Mouse (Mus musculus) stomach, embryonic 16.5 days (tissue): Measurements from ENCODE around the gene Dll3. TPM values are rescaled to one million over a fixed set of nuclear protein-coding genes. Genes with fewer than 3 reads are reported as not detected.

Experiments used
- ATAC-seq: fragments of 200-750 bp; cut with Nextera tagmentation; 2 replicates; pipeline ENCODE4 v1.8.0; 2017; ENCODE audit warnings: moderate number of reproducible peaks, moderate TSS enrichment; ENCODE audit not compliant: insufficient read depth, low FRiP score
- H3K27ac ChIP-seq: fragments of 300-500 bp; sonication (generic); 2 replicates; pipeline ENCODE4 v1.5.1; 2014; ENCODE audit warnings: low read length
- H3K27me3 ChIP-seq: fragments of 300-500 bp; sonication (generic); 2 replicates; pipeline ENCODE4 v1.6.1; 2014; ENCODE audit warnings: low read length, control low read depth, mixed read lengths; ENCODE audit not compliant: control insufficient read depth, insufficient read depth
- H3K36me3 ChIP-seq: fragments of 300-500 bp; sonication (generic); 2 replicates; pipeline ENCODE4 v1.6.1; 2014; ENCODE audit warnings: low read length; ENCODE audit not compliant: control insufficient read depth, insufficient read depth
- H3K4me1 ChIP-seq: fragments of 300-500 bp; sonication (generic); 2 replicates; pipeline ENCODE4 v1.6.1; 2014; ENCODE audit warnings: low read length, control low read depth, mixed read lengths; ENCODE audit not compliant: control insufficient read depth, insufficient read depth
- H3K4me2 ChIP-seq: fragments of 300-500 bp; sonication (generic); 2 replicates; pipeline ENCODE4 v1.6.1; 2014; ENCODE audit warnings: low read depth, low read length, mixed read lengths
- H3K4me3 ChIP-seq: fragments of 300-500 bp; sonication (generic); replicated peaks from 2 replicates; pipeline ENCODE4 v1.5.1; 2014; ENCODE audit warnings: mild to moderate bottlenecking, low read length
- H3K9ac ChIP-seq: fragments of 300-500 bp; sonication (generic); 2 replicates; pipeline ENCODE4 v1.6.1; 2014; ENCODE audit warnings: low read length
- H3K9me3 ChIP-seq: fragments of 300-500 bp; sonication (generic); replicated peaks from 2 replicates; pipeline ENCODE4 v1.6.1; 2016; ENCODE audit warnings: low read length, control low read depth; ENCODE audit not compliant: control insufficient read depth
- WGBS: fragments of 180-500 bp; shearing (Covaris S2); extraction: QIAGEN DNeasy Blood & Tissue Kit; methylation state at CpG from one replicate; pipeline ENCODE4 v1.1.7; 2014; 5-methylcytosine and 5-hydroxymethylcytosine counted together
- polyA plus RNA-seq: library from polyadenylated mRNA; unstranded; fragments of >200 nt; fragmentation: Nextera tagmentation; extraction: Ambion mirVana; gene quantifications from 2 replicates; pipeline ENCODE4 v1.2.1, GENCODE M21; 2015

Gene Dll3
- 1.3 TPM in 2 replicates for polyA plus RNA-seq

DNA sequence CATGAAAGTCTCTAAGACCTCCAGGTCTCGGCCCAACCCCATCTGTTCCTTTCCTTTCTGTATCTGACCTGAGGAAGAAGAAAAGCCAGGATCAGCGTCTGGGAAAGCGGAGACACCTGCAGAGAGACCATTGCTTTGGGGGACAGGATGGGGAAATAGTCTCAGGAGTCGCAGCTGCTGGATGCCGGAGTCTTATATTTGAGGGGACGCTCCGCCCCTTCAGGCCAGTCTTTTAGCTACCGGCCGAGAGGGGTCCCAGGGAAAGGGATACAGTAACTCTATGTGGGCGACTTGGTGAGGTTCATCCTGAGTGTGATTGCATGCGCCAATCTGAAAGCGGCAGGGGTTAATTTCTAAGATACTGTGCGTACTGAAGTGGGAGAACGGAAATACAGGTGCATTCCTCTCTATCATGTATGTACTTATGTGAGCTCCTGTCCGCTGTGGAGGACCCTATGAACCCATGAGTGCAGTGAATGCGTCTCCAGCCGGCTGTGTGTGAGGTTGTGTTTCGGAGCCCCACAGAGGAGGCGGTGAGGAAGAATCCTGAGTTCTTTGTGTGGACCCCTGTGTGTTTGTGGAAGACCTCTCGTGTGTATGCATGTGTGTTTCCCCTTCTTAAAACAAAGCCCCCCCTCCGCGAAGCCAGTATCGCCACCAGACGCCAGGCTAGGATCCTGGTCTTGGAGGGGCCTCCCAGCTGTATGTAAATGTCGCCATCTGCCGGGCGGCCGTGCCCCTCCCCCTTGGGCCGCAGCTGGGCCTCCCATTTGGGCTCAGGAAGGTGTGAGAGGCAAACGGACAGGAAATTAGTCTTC is at the start of gene Dll3:
Gene Dll3, minus strand, starts transcription at position 623 of the 818 bp plus-strand sequence.
- peak within 1 kb of the TSS; percentile 29 for H3K4me3 ChIP-seq
- H3K36me3 ChIP-seq: peaks cover 8% of the 10 kb centered on the region
- no peak within 1 kb of the TSS for H3K27ac ChIP-seq
- 3% methylated on average over 30 of the region's 30 CpGs for WGBS
- peaks cover 8% of the 10 kb centered on the region; the same call in 1 of the 2 replicates for H3K4me1 ChIP-seq
- peaks cover 36% of the 10 kb centered on the region for H3K27me3 ChIP-seq
- peak within 1 kb of the TSS; percentile 52 for H3K4me2 ChIP-seq
- H3K9me3 ChIP-seq: no peaks in the 10 kb centered on the region
- peak within 1 kb of the TSS; percentile 60 for H3K9ac ChIP-seq
- ATAC-seq: peak; percentile 71; the same call in 1 of the 2 replicates

DNA sequence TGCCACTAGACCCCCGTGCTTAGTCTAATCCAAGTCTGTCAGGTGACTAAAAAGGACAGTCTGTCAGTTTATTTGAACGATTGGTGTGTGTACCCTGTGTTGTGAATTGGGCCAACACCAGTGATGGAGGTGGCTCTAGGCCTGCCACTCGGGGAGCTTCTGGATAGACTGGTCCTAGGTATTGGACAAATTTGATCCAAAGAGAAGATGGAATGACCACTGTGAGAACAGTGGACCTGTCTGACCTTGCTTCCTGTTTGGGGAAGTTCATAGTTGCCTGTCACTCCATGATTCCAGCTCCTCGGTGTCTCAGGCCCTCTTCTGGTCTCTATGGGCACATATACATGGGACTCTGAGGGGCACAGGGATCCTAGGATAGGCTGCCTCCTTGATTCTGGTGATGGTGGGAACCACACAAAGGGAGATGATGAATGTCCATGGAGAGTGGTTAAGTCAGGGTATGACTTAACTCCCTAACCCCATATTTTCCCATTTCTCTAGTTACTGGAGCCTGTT is 49.7 kb upstream of the Dll3 start:
- Histone ChIP-seq H3K27me3 (no peaks in the 10 kb centered on the region), H3K36me3 (peaks cover 16% of the 10 kb centered on the region), H3K9me3 (no peaks in the 10 kb centered on the region), H3K4me2 (peak overlapping the region; percentile 91), H3K27ac (no peak overlapping the region), H3K4me1 (peaks cover 8% of the 10 kb centered on the region), H3K9ac (peak overlapping the region; percentile 98), H3K4me3 (peak overlapping the region; percentile 95)
- ATAC-seq: no peak
- 33% methylated on average over 4 of the region's 4 CpGs for WGBS

DNA sequence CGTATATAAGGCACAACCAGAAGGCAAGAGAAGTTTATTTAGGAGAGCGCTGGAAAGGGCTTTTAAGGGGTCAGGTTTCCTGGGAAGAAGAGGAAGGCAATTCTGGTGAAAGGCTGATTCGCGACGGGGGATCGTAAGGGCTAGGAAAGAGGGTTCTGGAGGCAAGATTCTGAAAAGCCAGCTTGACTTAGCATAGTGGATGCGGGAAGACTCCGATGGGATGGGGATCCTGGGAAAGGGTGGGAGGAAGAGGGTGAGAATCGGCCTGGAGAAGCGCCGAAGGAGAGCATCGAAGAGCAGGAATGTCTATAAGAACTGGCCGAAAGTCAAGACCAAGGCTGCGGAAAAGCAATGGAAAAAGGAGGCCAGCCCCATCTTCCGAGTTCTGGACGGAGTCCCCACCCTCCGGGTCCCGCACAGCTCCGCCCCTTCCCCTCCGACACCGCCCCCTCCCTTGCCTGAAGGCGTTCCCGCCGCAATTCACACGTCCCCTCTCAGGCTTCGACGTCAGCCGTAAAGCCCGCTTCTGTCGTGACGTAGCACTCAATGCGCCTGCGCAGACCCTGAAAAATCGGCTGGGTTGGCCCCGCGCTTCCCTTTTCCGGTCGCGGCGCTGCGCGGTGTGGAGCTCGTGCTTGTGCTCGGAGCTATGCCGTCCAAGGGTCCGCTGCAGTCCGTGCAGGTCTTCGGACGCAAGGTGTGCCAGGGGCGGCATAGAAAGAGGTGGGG is 48.3 kb upstream of the Dll3 start, which contains the start of gene Rps16:
Gene Rps16, plus strand, starts transcription at position 498 of the 729 bp plus-strand sequence.
- peak within 1 kb of the TSS; percentile 96 for H3K27ac ChIP-seq
- no peaks in the 10 kb centered on the region for H3K27me3 ChIP-seq
- H3K4me2 ChIP-seq: peak within 1 kb of the TSS; percentile 91
- ATAC-seq: peak; percentile 95
- H3K4me3 ChIP-seq: peak within 1 kb of the TSS; percentile 95
- H3K36me3 ChIP-seq: peaks cover 16% of the 10 kb centered on the region
- H3K9ac ChIP-seq: peak within 1 kb of the TSS; percentile 98
- under 1% methylated on average over 50 of the region's 50 CpGs for whole genome bisulfite sequencing
- H3K9me3 ChIP-seq: no peaks in the 10 kb centered on the region
- peaks cover 8% of the 10 kb centered on the region for H3K4me1 ChIP-seq

DNA sequence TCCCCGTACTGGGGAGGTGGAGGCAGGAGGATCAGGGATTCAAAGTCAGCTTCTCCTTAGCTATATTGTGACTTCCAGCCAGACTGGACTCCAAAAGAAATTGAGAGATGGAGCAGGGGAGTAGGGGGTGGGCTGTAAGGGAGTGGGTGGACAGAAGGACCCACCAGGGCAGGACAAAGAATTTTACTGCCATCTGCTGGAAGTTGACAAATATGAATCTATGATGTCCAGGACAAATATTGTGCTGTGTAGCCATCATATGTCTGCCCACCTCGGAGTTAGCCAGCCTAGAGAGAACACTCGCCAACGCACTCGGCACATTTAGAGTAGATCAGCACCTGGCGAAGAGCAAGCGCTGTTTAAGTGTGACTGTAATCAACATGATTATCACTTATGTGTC is 46.6 kb upstream of the Dll3 start:
- ATAC-seq: no peak
- Histone ChIP-seq H3K4me3 (no peak overlapping the region), H3K4me1 (peaks cover 8% of the 10 kb centered on the region), H3K9me3 (no peaks in the 10 kb centered on the region), H3K4me2 (no peak overlapping the region), H3K27me3 (no peaks in the 10 kb centered on the region), H3K36me3 (peaks cover 9% of the 10 kb centered on the region), H3K9ac (no peak overlapping the region), H3K27ac (no peak overlapping the region)
- 85% methylated on average over 7 of the region's 7 CpGs for WGBS

DNA sequence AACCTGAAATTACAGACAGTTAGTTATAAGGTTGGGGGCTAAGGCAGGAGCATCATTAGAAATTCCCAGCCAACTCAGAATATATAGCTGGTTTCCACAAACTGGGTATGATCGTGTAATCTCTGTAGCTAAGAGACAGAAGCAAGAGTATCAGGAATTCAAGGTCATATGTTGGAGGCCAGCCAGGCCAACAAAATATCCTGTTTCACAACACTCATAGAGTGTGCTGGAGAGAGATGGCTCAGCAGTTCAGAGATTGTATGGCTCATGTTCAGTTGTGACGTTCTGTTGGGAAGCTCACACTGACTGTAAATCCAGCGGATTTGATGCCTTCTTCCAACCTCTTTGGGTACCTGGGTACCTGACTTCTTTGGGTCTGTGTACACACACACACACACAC is 45.7 kb upstream of the Dll3 start:
- 67% methylated on average over 3 of the region's 3 CpGs for WGBS
- no peak overlapping the region for H3K9ac ChIP-seq
- ATAC-seq: no peak

DNA sequence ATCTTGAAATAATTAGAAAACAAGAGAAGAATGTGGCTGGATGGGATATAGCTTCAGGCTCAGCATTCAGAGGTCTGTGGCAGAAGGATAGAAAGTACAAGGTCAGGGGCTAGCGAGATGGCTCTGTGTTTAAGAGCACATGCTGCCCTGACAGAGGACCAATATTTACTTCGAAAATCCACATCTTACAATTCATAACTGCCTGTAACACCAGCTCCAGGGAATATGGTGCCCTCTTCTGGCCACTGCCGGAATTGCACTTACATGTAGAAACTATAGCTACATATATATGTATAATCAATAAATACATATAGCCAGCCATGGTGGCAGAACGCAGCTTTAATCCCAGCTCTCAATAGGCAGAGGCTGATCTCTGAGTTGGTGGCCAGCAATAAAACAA is 42.6 kb upstream of the Dll3 start:
- WGBS: 3% methylated on average over 4 of the region's 4 CpGs
- no peak overlapping the region for H3K27ac ChIP-seq
- no peak for ATAC-seq

More for the DNA sequence above, 45.7 kb upstream of the Dll3 start:
- H3K4me3 ChIP-seq: no peak overlapping the region
- H3K9me3 ChIP-seq: no peaks in the 10 kb centered on the region
- peaks cover 8% of the 10 kb centered on the region for H3K4me1 ChIP-seq
- no peaks in the 10 kb centered on the region for H3K27me3 ChIP-seq
- H3K4me2 ChIP-seq: no peak overlapping the region
- peaks cover under 1% of the 10 kb centered on the region; the same call in 1 of the 2 replicates for H3K36me3 ChIP-seq
- H3K27ac ChIP-seq: no peak overlapping the region

DNA sequence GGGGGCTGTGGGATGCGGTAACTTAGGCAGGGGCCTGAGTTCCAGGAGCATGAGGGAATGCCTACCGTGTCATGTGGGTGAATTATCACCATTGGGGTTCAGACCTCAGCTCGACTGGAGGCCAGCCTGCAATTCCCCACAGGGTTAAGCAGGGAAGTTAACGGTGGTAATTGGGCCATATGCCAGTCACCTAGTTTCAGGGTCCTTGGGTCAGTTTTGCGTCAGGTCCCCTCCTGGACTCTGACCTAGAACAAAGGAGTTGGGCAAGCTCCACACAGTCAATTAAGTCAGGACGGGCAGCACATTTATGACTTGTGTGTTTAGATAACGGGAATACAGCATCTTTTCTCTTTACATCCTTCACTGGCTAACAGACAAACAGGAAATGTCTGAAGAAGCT is 39.3 kb upstream of the Dll3 start:
- no peak overlapping the region for H3K9ac ChIP-seq
- WGBS: 32% methylated on average over 7 of the region's 7 CpGs

More for the DNA sequence above, 42.6 kb upstream of the Dll3 start:
- H3K36me3 ChIP-seq: no peaks in the 10 kb centered on the region
- H3K27me3 ChIP-seq: no peaks in the 10 kb centered on the region
- no peaks in the 10 kb centered on the region; the same call in none of the 2 replicates for H3K4me1 ChIP-seq
- no peak overlapping the region for H3K4me2 ChIP-seq
- H3K9ac ChIP-seq: no peak overlapping the region
- H3K4me3 ChIP-seq: no peak overlapping the region
- H3K9me3 ChIP-seq: no peaks in the 10 kb centered on the region

DNA sequence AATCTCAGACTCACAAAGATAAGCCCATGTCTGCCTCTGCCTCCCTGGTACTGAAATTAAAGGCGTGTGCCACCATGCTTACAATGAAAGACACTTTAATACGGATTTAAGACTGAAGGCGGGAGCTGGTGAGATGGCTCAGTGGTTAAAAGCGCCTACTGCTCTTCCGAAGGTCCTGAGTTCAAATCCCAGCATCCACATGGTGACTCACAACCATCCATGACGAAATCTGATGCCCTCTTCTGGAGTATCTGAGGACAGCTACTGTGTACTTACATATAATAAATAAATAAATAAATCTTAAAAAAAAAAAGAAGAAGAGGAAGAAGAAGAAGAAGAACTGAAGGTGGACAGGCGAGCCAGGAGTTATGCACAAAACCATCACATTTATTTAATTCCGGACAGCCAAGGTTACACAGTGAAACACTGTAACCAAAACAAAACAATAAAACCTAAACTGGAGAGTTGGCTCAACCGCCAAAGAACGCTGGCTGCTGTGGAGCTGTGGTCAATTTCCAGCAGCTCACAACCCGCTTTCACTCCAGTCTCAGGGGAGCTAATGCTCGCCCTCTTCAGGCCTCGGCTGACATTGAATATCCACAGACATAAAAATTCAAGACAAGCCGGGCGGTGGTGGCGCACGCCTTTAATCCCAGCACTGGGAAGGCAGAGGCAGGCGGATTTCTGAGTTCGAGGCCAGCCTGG is 37.3 kb upstream of the Dll3 start:
- Histone ChIP-seq H3K9ac (peak overlapping the region; percentile 76), H3K4me3 (peak overlapping the region; percentile 99), H3K27me3 (no peaks in the 10 kb centered on the region), H3K4me1 (peaks cover 10% of the 10 kb centered on the region), H3K4me2 (peak overlapping the region; percentile 76), H3K9me3 (no peaks in the 10 kb centered on the region), H3K27ac (peak overlapping the region; percentile 90), H3K36me3 (no peaks in the 10 kb centered on the region)
- 73% methylated on average over 19 of the region's 19 CpGs for WGBS
- no peak for ATAC-seq

More for the DNA sequence above, 39.3 kb upstream of the Dll3 start:
- no peak for ATAC-seq
- Histone ChIP-seq H3K27me3 (no peaks in the 10 kb centered on the region), H3K4me3 (no peak overlapping the region), H3K4me1 (peaks cover 10% of the 10 kb centered on the region), H3K4me2 (no peak overlapping the region), H3K27ac (no peak overlapping the region), H3K9me3 (no peaks in the 10 kb centered on the region), H3K36me3 (no peaks in the 10 kb centered on the region)
